Mouse (Mus musculus): ENCODE measurements at regions not wholly inside any gene's neighbourhood (a gene's known extent, or its start where the extent isn't known, plus 50 kb on each side); places are given as distances from the start of the nearest gene placed in this dataset.

DNA sequence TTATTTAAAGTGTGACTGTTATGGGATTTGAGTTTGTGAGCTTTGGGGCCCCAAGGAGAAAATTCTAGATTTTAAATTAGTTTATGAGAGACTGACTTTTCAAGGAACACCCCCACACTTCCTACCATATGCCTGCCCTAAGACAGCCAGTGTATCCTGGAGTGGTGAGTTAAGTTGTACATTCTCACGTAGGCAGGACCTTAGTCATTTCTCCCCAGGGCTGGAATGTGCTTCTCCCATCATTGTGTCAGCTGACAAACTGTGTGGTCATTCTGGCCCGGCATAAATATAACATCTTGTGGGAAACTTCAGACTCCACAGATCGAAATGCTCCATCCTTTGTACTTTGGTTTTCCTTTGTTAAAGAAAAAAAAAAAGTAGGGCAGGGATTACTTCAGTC lies 73.1 kb upstream of the Tfpi start:
- H3K79me2 ChIP-seq (ENCODE audit: inconsistent target) = no peaks in the 10 kb centered on the region
- no peaks in the 10 kb centered on the region for H3K36me3 ChIP-seq (ENCODE audit: inconsistent target)
- H3K27ac ChIP-seq = no peak overlapping the region
- 91% methylated on average over 3 of the region's 3 CpGs for WGBS (ENCODE audit: missing documents)
- no peak overlapping the region for H3K4me3 ChIP-seq (ENCODE audit: inconsistent target)

DNA sequence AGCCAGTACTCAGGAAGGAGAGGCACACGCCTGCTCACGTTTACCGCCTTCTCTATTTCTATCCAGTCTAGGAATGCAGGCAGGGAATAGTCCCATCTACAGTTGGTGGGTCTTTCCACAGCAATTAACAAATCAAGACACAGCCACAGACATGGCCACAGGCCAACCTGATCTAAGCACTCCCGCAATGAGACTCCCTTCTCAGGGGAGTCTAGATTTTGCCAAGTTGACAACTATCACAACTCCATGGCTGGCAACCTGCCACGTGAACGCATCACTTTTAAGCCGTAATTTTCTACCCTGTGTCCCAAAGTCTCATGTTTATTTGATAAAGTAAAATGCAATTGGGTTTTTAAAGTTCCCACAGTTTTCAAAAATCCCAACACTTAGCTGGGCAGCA lies 72.0 kb upstream of the Tfpi start:
- no peak overlapping the region for H3K27ac ChIP-seq
- H3K36me3 ChIP-seq (ENCODE audit: inconsistent target) = no peaks in the 10 kb centered on the region
- H3K79me2 ChIP-seq (ENCODE audit: inconsistent target) = no peaks in the 10 kb centered on the region
- 87% methylated on average over 7 of the region's 7 CpGs for WGBS (ENCODE audit: missing documents)
- H3K4me3 ChIP-seq (ENCODE audit: inconsistent target) = no peak overlapping the region

DNA sequence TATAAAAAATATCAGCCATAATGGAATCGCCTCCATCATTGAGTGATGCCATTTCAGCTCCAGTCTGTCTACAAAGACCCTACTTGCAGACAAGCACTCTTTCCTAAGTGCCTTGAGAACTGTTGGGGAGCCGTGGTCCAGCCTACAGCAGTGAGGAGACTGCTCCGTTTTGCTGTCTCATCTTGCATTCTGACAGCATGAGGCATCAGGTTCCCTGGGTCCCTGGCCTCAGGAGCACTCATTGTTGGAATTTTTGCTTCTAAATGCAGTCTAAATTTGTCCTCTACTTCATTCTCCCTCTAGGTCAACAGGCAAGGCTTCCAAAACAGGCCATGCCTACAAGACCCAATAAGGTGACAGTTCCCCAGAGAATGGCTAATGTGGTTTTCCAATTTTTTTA lies 69.1 kb upstream of the Tfpi start:
- H3K79me2 ChIP-seq (ENCODE audit: inconsistent target) = no peaks in the 10 kb centered on the region
- no peaks in the 10 kb centered on the region for H3K36me3 ChIP-seq (ENCODE audit: inconsistent target)
- H3K27ac ChIP-seq = no peak overlapping the region
- WGBS (ENCODE audit: missing documents) = 98% methylated on average over 3 of the region's 3 CpGs
- no peak overlapping the region for H3K4me3 ChIP-seq (ENCODE audit: inconsistent target)

DNA sequence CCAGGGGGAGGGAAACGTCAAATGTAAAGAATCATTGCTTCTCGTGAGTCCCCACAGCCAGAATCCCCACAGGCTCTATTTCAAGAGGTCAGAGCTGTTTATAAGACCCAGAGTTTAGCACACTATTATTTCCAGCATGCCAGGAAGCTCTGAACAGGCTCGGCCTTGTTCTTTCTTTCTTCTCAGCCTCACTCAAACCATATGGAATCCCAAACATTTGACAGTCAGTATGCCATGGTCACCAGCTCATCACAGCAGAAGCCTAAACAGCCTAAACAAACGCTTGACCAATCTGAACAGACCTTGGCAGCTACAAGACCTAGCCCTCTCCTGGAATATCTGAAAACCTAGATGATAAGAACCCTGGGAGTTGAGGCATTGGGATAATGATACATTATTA lies 68.2 kb upstream of the Tfpi start:
- Histone ChIP-seq H3K4me3 (ENCODE audit: inconsistent target) (no peak overlapping the region), H3K36me3 (ENCODE audit: inconsistent target) (no peaks in the 10 kb centered on the region), H3K27ac (no peak overlapping the region), H3K79me2 (ENCODE audit: inconsistent target) (no peaks in the 10 kb centered on the region)
- 100% methylated on average over 4 of the region's 4 CpGs for WGBS (ENCODE audit: missing documents)

DNA sequence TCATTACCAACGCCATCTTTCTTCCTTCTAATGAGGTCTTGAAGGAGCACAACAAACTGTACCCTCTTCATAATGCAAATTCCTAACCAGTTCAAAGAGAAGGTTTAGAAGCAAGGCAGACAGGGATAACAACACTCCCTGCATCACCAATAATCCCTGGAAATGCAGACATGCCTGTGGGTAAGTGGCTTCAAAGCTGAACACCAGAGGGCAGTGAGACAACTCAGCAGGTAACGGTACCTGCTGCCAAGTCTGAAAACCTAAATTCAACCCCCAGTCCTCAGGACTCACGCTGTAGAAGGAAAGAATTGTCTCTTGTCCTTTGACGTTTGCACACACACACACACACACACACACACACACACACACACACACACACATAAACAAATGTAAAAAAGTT lies 67.6 kb upstream of the Tfpi start:
- no peak overlapping the region for H3K4me3 ChIP-seq (ENCODE audit: inconsistent target)
- H3K36me3 ChIP-seq (ENCODE audit: inconsistent target) = no peaks in the 10 kb centered on the region
- WGBS (ENCODE audit: missing documents) = 97% methylated on average over 4 of the region's 4 CpGs
- H3K79me2 ChIP-seq (ENCODE audit: inconsistent target) = no peaks in the 10 kb centered on the region
- H3K27ac ChIP-seq = no peak overlapping the region

DNA sequence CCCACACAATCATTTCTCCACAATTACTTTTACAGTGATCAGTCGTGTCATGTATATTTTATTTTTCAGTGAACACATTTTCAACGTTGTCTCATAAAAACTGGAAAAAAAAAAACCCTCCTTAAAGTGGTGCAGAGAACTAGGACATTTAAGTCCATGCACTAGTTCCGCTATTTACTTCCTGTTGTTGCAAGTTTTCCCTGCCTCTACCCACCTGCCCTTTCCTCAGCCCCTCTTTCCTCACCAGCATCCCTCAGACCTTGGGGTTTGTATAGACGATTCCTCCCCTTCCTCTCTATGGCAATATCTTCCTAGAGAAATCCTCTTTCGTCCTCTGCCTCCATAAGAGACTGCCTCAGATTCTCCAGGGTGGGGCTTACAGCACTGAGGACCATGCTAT lies 64.9 kb upstream of the Tfpi start:
- WGBS (ENCODE audit: missing documents) = 21% methylated on average over 5 of the region's 5 CpGs
- Histone ChIP-seq H3K79me2 (ENCODE audit: inconsistent target) (no peaks in the 10 kb centered on the region), H3K27ac (no peak overlapping the region), H3K36me3 (ENCODE audit: inconsistent target) (no peaks in the 10 kb centered on the region), H3K4me3 (ENCODE audit: inconsistent target) (no peak overlapping the region)

DNA sequence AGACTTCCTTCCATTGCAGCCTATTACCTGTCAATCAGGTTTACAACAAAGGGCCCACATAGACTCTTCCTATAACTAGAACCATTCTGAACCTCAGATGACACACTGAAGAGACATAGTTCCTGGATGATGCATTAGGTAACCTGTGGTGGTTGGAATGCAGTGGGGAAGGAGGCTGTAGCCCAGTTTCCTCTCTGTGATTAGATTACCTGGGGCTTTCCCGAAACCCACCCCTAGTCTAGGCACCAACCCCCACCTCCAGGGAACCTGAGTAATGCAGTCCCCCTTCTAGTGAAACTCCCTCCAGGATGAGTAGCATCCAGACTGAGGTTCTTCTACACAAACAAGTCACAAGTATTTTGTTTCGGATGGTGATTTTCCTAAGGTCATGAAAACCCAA lies 62.5 kb upstream of the Tfpi start:
- 59% methylated on average over 2 of the region's 2 CpGs for WGBS (ENCODE audit: missing documents)
- H3K36me3 ChIP-seq (ENCODE audit: inconsistent target) = no peaks in the 10 kb centered on the region
- H3K27ac ChIP-seq = no peak overlapping the region
- H3K79me2 ChIP-seq (ENCODE audit: inconsistent target) = no peaks in the 10 kb centered on the region
- no peak overlapping the region for H3K4me3 ChIP-seq (ENCODE audit: inconsistent target)

DNA sequence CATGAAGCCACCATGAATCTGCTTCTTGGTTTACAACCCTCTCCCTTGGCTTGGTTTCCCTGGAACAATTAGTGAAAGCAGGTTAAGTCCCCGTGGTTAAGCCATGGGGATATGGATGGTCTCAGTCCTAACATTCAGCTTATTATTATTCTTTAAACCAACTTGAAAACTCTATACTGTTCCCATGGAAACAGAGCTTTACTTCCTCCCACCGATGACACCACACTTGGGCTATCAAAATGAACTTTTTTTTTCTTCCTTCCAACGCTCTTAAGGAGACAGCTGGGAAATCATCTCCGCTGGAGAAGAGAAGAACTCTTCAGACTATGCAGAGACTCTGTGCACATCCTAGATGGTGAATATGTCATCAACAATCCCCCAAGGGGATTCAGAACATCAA lies 61.4 kb upstream of the Tfpi start:
- Histone ChIP-seq H3K4me3 (ENCODE audit: inconsistent target) (no peak overlapping the region), H3K27ac (no peak overlapping the region), H3K79me2 (ENCODE audit: inconsistent target) (no peaks in the 10 kb centered on the region), H3K36me3 (ENCODE audit: inconsistent target) (no peaks in the 10 kb centered on the region)
- WGBS (ENCODE audit: missing documents) = 47% methylated on average over 4 of the region's 4 CpGs

DNA sequence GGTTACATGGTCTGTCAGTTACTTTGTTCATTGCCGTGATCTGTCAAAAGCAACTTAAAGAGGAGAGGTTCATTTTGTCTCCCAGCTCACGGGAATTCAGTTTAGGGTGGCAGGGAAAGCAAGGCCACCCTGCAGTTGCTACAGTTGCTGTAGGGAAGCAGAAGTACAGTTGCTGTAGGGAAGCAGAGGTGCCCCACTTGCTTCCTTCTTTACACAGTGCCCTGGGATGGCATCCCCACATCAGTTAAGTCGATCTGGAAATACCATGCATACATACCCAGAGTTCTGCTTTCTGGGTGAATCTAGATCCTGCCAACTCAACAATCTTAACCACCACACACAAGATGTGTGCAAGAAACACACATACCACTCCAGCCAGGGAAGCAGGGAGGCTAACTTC lies 54.6 kb upstream of the Tfpi start:
- peaks cover 43% of the 10 kb centered on the region; the same call in 1 of the 2 replicates for H3K79me2 ChIP-seq (ENCODE audit: inconsistent target)
- 5% methylated on average over 3 of the region's 3 CpGs for whole genome bisulfite sequencing (ENCODE audit: missing documents)
- peak overlapping the region; percentile 18; the same call in 1 of the 2 replicates for H3K4me3 ChIP-seq (ENCODE audit: inconsistent target)
- no peaks in the 10 kb centered on the region for H3K36me3 ChIP-seq (ENCODE audit: inconsistent target)
- peak overlapping the region; percentile 88 for H3K27ac ChIP-seq

DNA sequence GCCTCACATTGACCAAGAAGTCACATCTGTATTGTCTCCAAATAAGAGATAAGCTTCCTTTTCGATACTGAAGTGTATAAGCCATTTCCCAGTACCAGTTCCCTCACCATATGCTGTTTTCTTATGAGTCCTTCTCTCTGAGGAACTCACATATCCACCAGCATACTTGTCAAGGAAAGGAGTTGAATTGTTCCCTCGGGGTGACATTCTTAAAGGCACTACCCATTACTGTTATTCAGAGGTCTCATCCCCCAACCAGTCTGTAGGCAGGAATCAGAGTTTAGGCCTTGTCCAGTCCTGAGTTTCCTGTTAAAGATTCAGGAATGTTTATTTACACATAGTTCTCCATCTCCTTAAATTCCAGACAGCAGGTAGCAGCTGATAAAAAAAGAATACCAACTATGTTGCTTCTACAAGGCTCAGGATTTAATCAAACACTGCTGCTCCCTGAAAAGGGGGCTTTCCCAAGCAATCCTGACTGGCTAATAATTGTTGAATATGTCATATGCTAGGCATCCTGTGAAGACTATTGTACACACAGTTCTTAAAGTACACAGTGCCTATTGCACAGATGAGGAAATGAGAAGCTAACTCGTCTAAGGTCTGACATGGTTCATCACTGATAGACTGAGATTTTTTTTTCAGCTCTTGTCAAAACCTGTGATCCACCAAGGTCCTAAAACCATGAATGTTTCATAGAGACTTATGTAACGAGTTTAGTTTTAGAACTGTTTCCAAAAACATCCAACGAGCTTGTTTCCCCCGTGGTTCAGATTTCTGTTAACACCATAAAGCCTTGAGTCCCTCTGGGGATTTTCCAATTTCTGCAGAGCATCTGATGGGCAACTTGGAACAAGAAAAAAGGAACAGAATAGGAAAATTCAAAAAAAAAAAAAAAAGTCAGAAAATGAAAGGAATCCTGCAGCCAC lies 52.5 kb upstream of the Tfpi start:
- Histone ChIP-seq H3K27ac (0 out of 2 replicates have a peak overlapping the region, but pooled peaks have one; percentile 88), H3K4me3 (ENCODE audit: inconsistent target) (no peak overlapping the region; the same call in 1 of the 2 replicates), H3K36me3 (ENCODE audit: inconsistent target) (no peaks in the 10 kb centered on the region), H3K79me2 (ENCODE audit: inconsistent target) (peaks cover 61% of the 10 kb centered on the region; the same call in 1 of the 2 replicates)
- 73% methylated on average over 6 of the region's 6 CpGs for WGBS (ENCODE audit: missing documents)
